Mouse (Mus musculus) forebrain, embryonic 10.5 days (tissue): ENCODE results near the gene Cd320. TPM values are rescaled to one million over a fixed set of nuclear protein-coding genes. Genes with fewer than 3 reads are reported as not detected.
"Not testable (repeated sequence)": the region's sequence is repeated elsewhere in the genome, so short reads cannot be mapped to it uniquely, and the experiment has no call there.

Experiments
- DNase-seq: peaks from one replicate; pipeline ENCODE4 v3.0.0-alpha.2; 2017; ENCODE audit warnings: low spot score; ENCODE audit errors: extremely low spot score
- H3K27ac ChIP-seq: fragments of 300-500 bp; sonication (generic); 2 replicates; pipeline ENCODE4 v1.5.1; 2016; ENCODE audit warnings: mild to moderate bottlenecking
- H3K27me3 ChIP-seq: fragments of 300-500 bp; sonication (generic); 2 replicates; pipeline ENCODE4 v1.6.1; 2016; ENCODE audit warnings: mild to moderate bottlenecking; ENCODE audit not compliant: poor library complexity, severe bottlenecking
- H3K36me3 ChIP-seq: fragments of 300-500 bp; sonication (generic); replicated peaks from 2 replicates; pipeline ENCODE4 v1.6.1; 2016; ENCODE audit warnings: mild to moderate bottlenecking, moderate library complexity
- H3K4me1 ChIP-seq: fragments of 300-500 bp; sonication (generic); 2 replicates; pipeline ENCODE4 v1.6.1; 2016
- H3K4me3 ChIP-seq: fragments of 300-500 bp; sonication (generic); 2 replicates; pipeline ENCODE4 v1.5.1; 2016; ENCODE audit warnings: mild to moderate bottlenecking, moderate library complexity
- H3K9me3 ChIP-seq: fragments of 300-500 bp; sonication (generic); 2 replicates; pipeline ENCODE4 v1.6.1; 2016; ENCODE audit warnings: mild to moderate bottlenecking, moderate library complexity
- WGBS: fragments of 180-500 bp; shearing (Covaris S2); methylation state at CpG from one replicate; pipeline ENCODE4 v1.1.7; 2016; 5-methylcytosine and 5-hydroxymethylcytosine counted together
- polyA plus RNA-seq: library from polyadenylated mRNA; unstranded; fragments of >200 nt; fragmentation: Nextera tagmentation; extraction: Ambion mirVana; gene quantifications from 2 replicates; pipeline ENCODE4 v1.2.1, GENCODE M21; 2016

The Cd320 gene
- polyA plus RNA-seq, 1 experiment from 2014 or later = 89.0 TPM

GRCm38 (mm10) chr17:33815399-33815798 lies 27.5 kb upstream of the Cd320 start:
- no peak for DNase-seq
- Histone ChIP-seq H3K4me1 (peaks cover 36% of the 10 kb centered on the region), H3K36me3 (peaks cover 28% of the 10 kb centered on the region), H3K27ac (no peak overlapping the region), H3K27me3 (peaks cover 14% of the 10 kb centered on the region), H3K4me3 (no peak overlapping the region), H3K9me3 (no peaks in the 10 kb centered on the region)
- WGBS = 89% methylated on average over 6 of the region's 6 CpGs

GRCm38 (mm10) chr17:33816612-33817011 lies 26.3 kb upstream of the Cd320 start:
- H3K36me3 ChIP-seq = peaks cover 40% of the 10 kb centered on the region

GRCm38 (mm10) chr17:33817184-33817968 lies 25.5 kb upstream of the Cd320 start:
- Histone ChIP-seq H3K27me3 (no peaks in the 10 kb centered on the region), H3K9me3 (no peaks in the 10 kb centered on the region), H3K4me3 (peak overlapping the region; percentile 59), H3K36me3 (peaks cover 48% of the 10 kb centered on the region), H3K4me1 (peaks cover 36% of the 10 kb centered on the region), H3K27ac (peak overlapping the region; percentile 92)
- DNase-seq = peak; percentile 93
- WGBS = under 1% methylated on average over 89 of the region's 89 CpGs

More at GRCm38 (mm10) chr17:33816612-33817011, 26.3 kb upstream of the Cd320 start:
- 90% methylated on average over 5 of the region's 5 CpGs for WGBS
- peaks cover 29% of the 10 kb centered on the region for H3K4me1 ChIP-seq
- H3K27me3 ChIP-seq = peaks cover 2% of the 10 kb centered on the region
- H3K4me3 ChIP-seq = peak overlapping the region; percentile 59
- H3K9me3 ChIP-seq = no peaks in the 10 kb centered on the region
- no peak for DNase-seq
- H3K27ac ChIP-seq = 0 out of 2 replicates have a peak overlapping the region, but pooled peaks have one; percentile 92

GRCm38 (mm10) chr17:33817969-33818643 lies 24.8 kb upstream of the Cd320 start:
- Histone ChIP-seq H3K4me1 (peaks cover 44% of the 10 kb centered on the region), H3K36me3 (peaks cover 55% of the 10 kb centered on the region), H3K9me3 (no peaks in the 10 kb centered on the region), H3K4me3 (peak overlapping the region; percentile 59), H3K27me3 (no peaks in the 10 kb centered on the region), H3K27ac (peak overlapping the region; percentile 92)
- DNase-seq = no peak
- WGBS = 22% methylated on average over 33 of the region's 33 CpGs

GRCm38 (mm10) chr17:33822436-33822959 lies 20.4 kb upstream of the Cd320 start:
- Histone ChIP-seq H3K36me3 (peaks cover 70% of the 10 kb centered on the region), H3K9me3 (no peaks in the 10 kb centered on the region), H3K4me1 (peaks cover 52% of the 10 kb centered on the region), H3K4me3 (peak overlapping the region; percentile 84; the same call in 1 of the 2 replicates), H3K27me3 (no peaks in the 10 kb centered on the region), H3K27ac (peak overlapping the region; percentile 26; the same call in 1 of the 2 replicates)
- no peak for DNase-seq
- WGBS = 90% methylated on average over 1 of the region's 1 CpGs

GRCm38 (mm10) chr17:33823171-33823570 lies 19.7 kb upstream of the Cd320 start:
- H3K27me3 ChIP-seq, DNase-seq, H3K9me3 ChIP-seq: not testable (repeated sequence)
- WGBS = 90% methylated on average over 8 of the region's 8 CpGs
- peak overlapping the region; percentile 93 for H3K27ac ChIP-seq
- H3K4me3 ChIP-seq = peak overlapping the region; percentile 84
- H3K36me3 ChIP-seq = peaks cover 73% of the 10 kb centered on the region
- H3K4me1 ChIP-seq = peaks cover 45% of the 10 kb centered on the region

GRCm38 (mm10) chr17:33824084-33824996 lies 18.6 kb upstream of the Cd320 start, which contains the start of the genes Rps28 and Ndufa7:
Gene Rps28 (minus strand): TSS chr17:33824562.
Gene Ndufa7 (plus strand): TSS chr17:33824572.
- Histone ChIP-seq H3K36me3 (peaks cover 72% of the 10 kb centered on the region), H3K27ac (peak within 1 kb of the TSS; percentile 93), H3K4me3 (peak within 1 kb of the TSS; percentile 84), H3K9me3 (no peaks in the 10 kb centered on the region), H3K27me3 (no peaks in the 10 kb centered on the region), H3K4me1 (peaks cover 37% of the 10 kb centered on the region)
- peak; percentile 98 for DNase-seq
- under 1% methylated on average over 51 of the region's 51 CpGs for WGBS

- H3K27me3 ChIP-seq, DNase-seq, H3K9me3 ChIP-seq: not testable (repeated sequence)
- Histone ChIP-seq H3K36me3 (peaks cover 72% of the 10 kb centered on the region), H3K4me1 (peaks cover 37% of the 10 kb centered on the region), H3K4me3 (peak overlapping the region; percentile 84), H3K27ac (peak overlapping the region; percentile 93)
- WGBS = 8% methylated on average over 6 of the region's 6 CpGs
These were observed 17.9 kb upstream of the Cd320 start for GRCm38 (mm10) chr17:33824997-33825330.

GRCm38 (mm10) chr17:33825462-33825861 lies 17.4 kb upstream of the Cd320 start:
- WGBS = 90% methylated on average over 8 of the region's 8 CpGs

GRCm38 (mm10) chr17:33826850-33827249 lies 16.0 kb upstream of the Cd320 start:
- peak; percentile 74 for DNase-seq
- Histone ChIP-seq H3K27ac (no peak overlapping the region), H3K4me3 (no peak overlapping the region), H3K9me3 (no peaks in the 10 kb centered on the region), H3K27me3 (no peaks in the 10 kb centered on the region), H3K36me3 (peaks cover 72% of the 10 kb centered on the region), H3K4me1 (peaks cover 31% of the 10 kb centered on the region)
- 2% methylated on average over 3 of the region's 3 CpGs for WGBS

More at GRCm38 (mm10) chr17:33825462-33825861, 17.4 kb upstream of the Cd320 start:
- DNase-seq = no peak
- no peaks in the 10 kb centered on the region for H3K9me3 ChIP-seq
- H3K27ac ChIP-seq = peak overlapping the region; percentile 93
- H3K27me3 ChIP-seq = no peaks in the 10 kb centered on the region
- peaks cover 72% of the 10 kb centered on the region for H3K36me3 ChIP-seq
- H3K4me1 ChIP-seq = peaks cover 37% of the 10 kb centered on the region
- peak overlapping the region; percentile 84 for H3K4me3 ChIP-seq

GRCm38 (mm10) chr17:33828892-33829291 lies 14.0 kb upstream of the Cd320 start:
- Histone ChIP-seq H3K27me3 (no peaks in the 10 kb centered on the region), H3K27ac (no peak overlapping the region), H3K4me3 (no peak overlapping the region), H3K9me3 (no peaks in the 10 kb centered on the region), H3K36me3 (peaks cover 74% of the 10 kb centered on the region), H3K4me1 (peaks cover 13% of the 10 kb centered on the region)
- WGBS = 79% methylated on average over 2 of the region's 2 CpGs
- DNase-seq = no peak

GRCm38 (mm10) chr17:33829561-33829960 lies 13.3 kb upstream of the Cd320 start:
- 93% methylated on average over 10 of the region's 10 CpGs for WGBS
- Histone ChIP-seq H3K27me3 (no peaks in the 10 kb centered on the region), H3K4me1 (peaks cover 13% of the 10 kb centered on the region), H3K27ac (no peak overlapping the region), H3K36me3 (peaks cover 81% of the 10 kb centered on the region), H3K4me3 (no peak overlapping the region), H3K9me3 (no peaks in the 10 kb centered on the region)
- no peak for DNase-seq
